In genomic region chr14:28091367-28091766, GRCm38 (mm10) we compare ENCODE assay signal across 21 mouse cellular contexts.
"Had no signal": no experiment of that assay in that cellular context is flagged by ENCODE, and none has a peak within 500 bp of the region (broad histone marks: within the 10 kb centered on the region; RNA-seq: fewer than 3 reads in every experiment).

No protein-coding gene starts in this region.

- H3K36me3 ChIP-seq: limb, embryonic 10.5 days; limb, embryonic 13.5 days; liver, embryonic 12.5 days; liver, embryonic 15.5 days; lung, embryonic 15.5 days; midbrain, embryonic 10.5 days had no signal

- H3K4me2 ChIP-seq: limb, embryonic 13.5 days; liver, embryonic 12.5 days; liver, embryonic 15.5 days; lung, embryonic 15.5 days had no signal

- H3K9ac ChIP-seq: limb, embryonic 13.5 days; liver, embryonic 12.5 days; liver, embryonic 15.5 days; lung, embryonic 15.5 days had no signal

- ATAC-seq: inflammation-experienced regulatory T-cells, adult 6 months; intestine, embryonic 16.5 days; liver, embryonic 12.5 days; midbrain, embryonic 16.5 days had no signal

- H3K4me3 ChIP-seq: limb, embryonic 10.5 days; limb, embryonic 13.5 days; liver, embryonic 12.5 days; liver, embryonic 15.5 days; lung, embryonic 15.5 days; megakaryocyte, embryonic 14.5 days; midbrain, embryonic 10.5 days had no signal

- DNase-seq: kidney, adult 18-20 months; kidney, adult 9 months; kidney, postnatal 14 days; kidney, postnatal 4 days; liver; lung, adult 18-20 months; lung, postnatal 10 days; lung, postnatal 36 days; right cerebral cortex, postnatal 25 days; spleen, adult 18-20 months; thymus, postnatal 25 days had no signal

- H3K4me1 ChIP-seq: liver, embryonic 12.5 days; liver, embryonic 15.5 days; lung, embryonic 15.5 days; megakaryocyte, embryonic 14.5 days had no signal

- H3K9me3 ChIP-seq: limb, embryonic 10.5 days; limb, embryonic 13.5 days; liver, embryonic 12.5 days; liver, embryonic 15.5 days; lung, embryonic 15.5 days; midbrain, embryonic 10.5 days had no signal

- H3K27ac ChIP-seq: limb, embryonic 10.5 days; limb, embryonic 13.5 days; liver, embryonic 12.5 days; liver, embryonic 15.5 days; lung, embryonic 15.5 days; midbrain, embryonic 10.5 days had no signal

- H3K27me3 ChIP-seq: liver, embryonic 12.5 days; liver, embryonic 15.5 days; lung, embryonic 15.5 days; megakaryocyte, embryonic 14.5 days had no signal
